Mouse (Mus musculus) stomach, embryonic 16.5 days (tissue): ENCODE measurements around the gene Smim15. TPM values are rescaled to one million over a fixed set of nuclear protein-coding genes. Genes with fewer than 3 reads are reported as not detected.

ENCODE experiments used
- polyA plus RNA-seq: library from polyadenylated mRNA; unstranded; fragments of >200 nt; fragmentation: Nextera tagmentation; extraction: Ambion mirVana; gene quantifications from 2 replicates; pipeline ENCODE4 v1.2.1, GENCODE M21; 2015

Smim15 gene
- polyA plus RNA-seq, 1 experiment from 2014 or later: 64.4 TPM

Other genes starting within 250 kb of the Smim15 start
- 56.9 and 57.1 TPM in 2 replicates for gene Ndufaf2, start 114.2 kb downstream of the Smim15 start, polyA plus RNA-seq
- gene Ercc8, start 114.3 kb downstream of the Smim15 start, polyA plus RNA-seq: 14.5 and 15.9 TPM in 2 replicates
- 28.4 and 38.5 TPM in 2 replicates for gene Elovl7, start 170.0 kb downstream of the Smim15 start, polyA plus RNA-seq